Comparison of ENCODE assay signal across 8 mouse cellular contexts in the genomic region with DNA sequence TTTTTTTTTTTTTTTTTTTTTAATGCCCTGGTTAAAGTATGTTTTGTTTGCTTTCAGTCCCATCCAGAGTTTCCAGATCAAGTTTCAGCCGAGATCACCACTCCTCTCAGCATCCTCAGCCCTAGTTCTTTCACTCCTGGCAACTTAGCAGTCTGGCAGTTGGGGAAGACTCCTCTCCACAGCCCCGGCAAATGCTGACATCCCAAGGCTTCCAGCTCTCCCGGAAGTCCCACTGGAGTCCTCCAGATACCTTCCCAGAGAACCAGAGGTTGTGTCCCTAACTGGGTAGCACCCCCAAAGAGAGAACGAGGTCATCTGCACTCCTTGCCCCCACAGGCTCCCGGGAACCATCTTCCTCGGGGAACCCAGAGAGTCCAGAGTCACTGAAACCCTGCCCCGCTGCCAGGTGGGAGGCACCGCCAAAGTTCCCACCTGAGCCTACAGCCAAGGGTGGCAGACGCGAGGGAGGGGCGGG. TPM values are rescaled to one million over a fixed set of nuclear protein-coding genes. Genes with fewer than 3 reads are reported as not detected.
DNase-seq lines count a peak whose midpoint lies in the region; ATAC-seq lines count a peak whose summit lies in the region.

No protein-coding gene starts in this region.

- no peaks in the 10 kb centered on the region for H3K36me3 ChIP-seq in lung, embryonic 15.5 days
- H3K36me3 ChIP-seq in embryonic facial prominence, embryonic 11.5 days (replicated peaks; ENCODE audit: control insufficient read depth, insufficient read depth, low read depth, low read length) = no peaks in the 10 kb centered on the region
- H3K36me3 ChIP-seq in heart, embryonic 11.5 days (ENCODE audit: control insufficient read depth, insufficient read depth, low read length) = no peaks in the 10 kb centered on the region
- H3K36me3 ChIP-seq in limb, embryonic 13.5 days = no peaks in the 10 kb centered on the region
- H3K36me3 ChIP-seq in stomach, embryonic 15.5 days = no peaks in the 10 kb centered on the region

- 1% methylated on average over 11 of the region's 11 CpGs for WGBS in lung, embryonic 15.5 days
- WGBS in embryonic facial prominence, embryonic 11.5 days = under 1% methylated on average over 8 of the region's 11 CpGs
- WGBS in heart, embryonic 11.5 days (ENCODE audit: insufficient replicate concordance) = 0% methylated on average over 11 of the region's 11 CpGs
- WGBS in limb, embryonic 13.5 days = 0% methylated on average over 11 of the region's 11 CpGs
- 0% methylated on average over 11 of the region's 11 CpGs for WGBS in stomach, embryonic 15.5 days

- intact Hi-C loops in left cerebral cortex, postnatal 4 days (cut with DNase I) = loop anchor here (5.0 kb wide), 1 partner anchor 280 kb away; no protein-coding TSS in a partner anchor

- peak overlapping the region; percentile 53 for H3K9ac ChIP-seq in lung, embryonic 15.5 days
- H3K9ac ChIP-seq in embryonic facial prominence, embryonic 11.5 days (replicated peaks; ENCODE audit: low read length) = peak overlapping the region; percentile 87
- peak overlapping the region; percentile 77 for H3K9ac ChIP-seq in heart, embryonic 11.5 days (ENCODE audit: low read depth, low read length)
- H3K9ac ChIP-seq in limb, embryonic 13.5 days = peak overlapping the region; percentile 86
- peak overlapping the region; percentile 50 for H3K9ac ChIP-seq in stomach, embryonic 15.5 days

- DNase-seq in lung, postnatal 4 days = no peak
- DNase-seq in embryonic facial prominence, embryonic 11.5 days (ENCODE audit: low spot score) = no peak
- no peak for DNase-seq in layer of hippocampus, adult 8-10 months (ENCODE audit: low spot score in 2 of 2)
- no peak for DNase-seq in left cerebral cortex, postnatal 4 days

- H3K27me3 ChIP-seq in lung, embryonic 15.5 days = peaks cover 82% of the 10 kb centered on the region
- peaks cover 3% of the 10 kb centered on the region; the same call in 1 of the 2 replicates for H3K27me3 ChIP-seq in embryonic facial prominence, embryonic 11.5 days (ENCODE audit: control insufficient read depth, insufficient read depth, low read length)
- H3K27me3 ChIP-seq in heart, embryonic 11.5 days (ENCODE audit: control insufficient read depth, insufficient read depth, low read length) = peaks cover 23% of the 10 kb centered on the region
- H3K27me3 ChIP-seq in limb, embryonic 13.5 days = peaks cover 48% of the 10 kb centered on the region
- 0 out of 2 replicates have a peak, but pooled peaks cover 6% of the 10 kb centered on the region for H3K27me3 ChIP-seq in stomach, embryonic 15.5 days (replicated peaks)

- no peak overlapping the region; the same call in 1 of the 2 replicates for H3K27ac ChIP-seq in lung, embryonic 15.5 days
- H3K27ac ChIP-seq in embryonic facial prominence, embryonic 11.5 days (replicated peaks; ENCODE audit: low read depth, low read length) = peak overlapping the region; percentile 69
- peak overlapping the region; percentile 62 for H3K27ac ChIP-seq in heart, embryonic 11.5 days (ENCODE audit: low read depth, low read length)
- peak overlapping the region; percentile 75 for H3K27ac ChIP-seq in limb, embryonic 13.5 days
- H3K27ac ChIP-seq in stomach, embryonic 15.5 days = peak overlapping the region; percentile 72

- H3K4me1 ChIP-seq in lung, embryonic 15.5 days = peaks cover 22% of the 10 kb centered on the region
- H3K4me1 ChIP-seq in embryonic facial prominence, embryonic 11.5 days (ENCODE audit: control insufficient read depth, insufficient read depth, low read length) = no peaks in the 10 kb centered on the region
- peaks cover 8% of the 10 kb centered on the region; the same call in 1 of the 2 replicates for H3K4me1 ChIP-seq in heart, embryonic 11.5 days (ENCODE audit: control insufficient read depth, insufficient read depth, low read length)
- peaks cover 27% of the 10 kb centered on the region; the same call in 1 of the 2 replicates for H3K4me1 ChIP-seq in limb, embryonic 13.5 days
- peaks cover 11% of the 10 kb centered on the region; the same call in 1 of the 2 replicates for H3K4me1 ChIP-seq in stomach, embryonic 15.5 days

- H3K4me2 ChIP-seq in lung, embryonic 15.5 days = peak overlapping the region; percentile 96
- peak overlapping the region; percentile 91 for H3K4me2 ChIP-seq in embryonic facial prominence, embryonic 11.5 days (ENCODE audit: low read depth, low read length)
- H3K4me2 ChIP-seq in heart, embryonic 11.5 days = peak overlapping the region; percentile 95
- H3K4me2 ChIP-seq in limb, embryonic 13.5 days (replicated peaks) = peak overlapping the region; percentile 90
- peak overlapping the region; percentile 88 for H3K4me2 ChIP-seq in stomach, embryonic 15.5 days

- peak; percentile 16 for ATAC-seq in lung, embryonic 15.5 days (ENCODE audit: borderline replicate concordance, extremely low read depth, low FRiP score, low TSS enrichment)
- no peak for ATAC-seq in embryonic facial prominence, embryonic 11.5 days (replicated peaks; ENCODE audit: insufficient number of reproducible peaks, low FRiP score, low TSS enrichment, low read depth)
- peak; percentile 10; the same call in 1 of the 2 replicates for ATAC-seq in heart, embryonic 11.5 days (replicated peaks; ENCODE audit: insufficient number of reproducible peaks, low FRiP score, low TSS enrichment)
- peak; percentile 18; the same call in 1 of the 2 replicates for ATAC-seq in limb, embryonic 13.5 days (ENCODE audit: low FRiP score, low read depth)
- no peak for ATAC-seq in stomach, embryonic 15.5 days (ENCODE audit: insufficient read depth, low FRiP score, low read depth)

- H3K9me3 ChIP-seq in lung, embryonic 15.5 days = no peaks in the 10 kb centered on the region
- no peaks in the 10 kb centered on the region for H3K9me3 ChIP-seq in embryonic facial prominence, embryonic 11.5 days (replicated peaks; ENCODE audit: control insufficient read depth, low read length)
- H3K9me3 ChIP-seq in heart, embryonic 11.5 days (replicated peaks; ENCODE audit: control insufficient read depth, low read length) = no peaks in the 10 kb centered on the region
- no peaks in the 10 kb centered on the region for H3K9me3 ChIP-seq in limb, embryonic 13.5 days
- H3K9me3 ChIP-seq in stomach, embryonic 15.5 days = no peaks in the 10 kb centered on the region

- peak overlapping the region; percentile 73 for H3K4me3 ChIP-seq in lung, embryonic 15.5 days
- peak overlapping the region; percentile 73 for H3K4me3 ChIP-seq in embryonic facial prominence, embryonic 11.5 days (ENCODE audit: low read depth, low read length)
- peak overlapping the region; percentile 82 for H3K4me3 ChIP-seq in heart, embryonic 11.5 days (ENCODE audit: low read depth, low read length)
- peak overlapping the region; percentile 75 for H3K4me3 ChIP-seq in limb, embryonic 13.5 days
- H3K4me3 ChIP-seq in stomach, embryonic 15.5 days (replicated peaks) = peak overlapping the region; percentile 78

RNA-seq across cellular contexts. Expression of a gene that starts 1.2 kb away (rescaled TPM):
- 5.1 and 5.7 TPM in 2 replicates for polyA plus RNA-seq in lung, embryonic 15.5 days (2015; fragmentation: Nextera tagmentation; extraction: Ambion mirVana)
- polyA plus RNA-seq in embryonic facial prominence, embryonic 11.5 days (2014; fragmentation: Nextera tagmentation; extraction: Ambion mirVana) = 47.0 and 49.2 TPM in 2 replicates
- 14.3 and 18.2 TPM in 2 replicates for polyA plus RNA-seq in heart, embryonic 11.5 days (2014; fragmentation: Nextera tagmentation; extraction: Ambion mirVana)
- polyA plus RNA-seq in limb, embryonic 13.5 days (2015; fragmentation: Nextera tagmentation; extraction: Ambion mirVana) = 38.3 and 41.0 TPM in 2 replicates
- polyA plus RNA-seq in stomach, embryonic 15.5 days (2015; fragmentation: Nextera tagmentation; extraction: Ambion mirVana) = 14.6 and 16.0 TPM in 2 replicates
- total RNA-seq in layer of hippocampus, adult 8-10 months (2022) = 10 to 100 TPM; 83.3 to 88.6 (median 85.4) TPM
- 100 to 1,000 TPM; 162 to 169 TPM for total RNA-seq in left cerebral cortex, postnatal 4 days (2021)

Comparison
In these comparisons a context has a peak if more than half of its experiments do, and no peak if none do; other contexts are left out.
1. ATAC-seq: peak in lung, embryonic 15.5 days (single experiment), heart, embryonic 11.5 days (single experiment) and limb, embryonic 13.5 days (single experiment); none in embryonic facial prominence, embryonic 11.5 days (single experiment) and stomach, embryonic 15.5 days (single experiment).
2. Peak in every context shown above with its lines, with median percentiles within 50 percentile points of each other: H3K4me2 ChIP-seq, H3K4me3 ChIP-seq and H3K9ac ChIP-seq.